Mouse (Mus musculus): ENCODE measurements around the gene Wdr70. TPM values are rescaled to one million over a fixed set of nuclear protein-coding genes. Genes with fewer than 3 reads are reported as not detected.

The Wdr70 gene
- polyA plus RNA-seq, 1 experiment from 2014 or later: 55.5 TPM

Small RNAs within 50 kb of the gene (microRNA-seq; reads per million reads assigned to microRNA genes)
- not detected for gene Gm27529 (ENCODE audit: borderline number of aligned reads)

Other genes with a start within 250 kb of the Wdr70 start
- gene Nup155, start 10.1 kb upstream of the Wdr70 start, polyA plus RNA-seq (2015; fragmentation: Nextera tagmentation; extraction: Ambion mirVana): 12.3 and 14.9 TPM in 2 replicates
- 9.0 and 9.1 TPM in 2 replicates for gene Cplane1, start 69.9 kb upstream of the Wdr70 start, polyA plus RNA-seq (2015; fragmentation: Nextera tagmentation; extraction: Ambion mirVana)

Measured in embryonic facial prominence, embryonic 15.5 days (tissue).